Mouse (Mus musculus) heart, adult 11 months (tissue): Measurements from ENCODE around the gene Ethe1.

Source experiments
- DNase-seq: peaks from one replicate; pipeline ENCODE4 v3.0.0; 2022

Ethe1 gene

DNA sequence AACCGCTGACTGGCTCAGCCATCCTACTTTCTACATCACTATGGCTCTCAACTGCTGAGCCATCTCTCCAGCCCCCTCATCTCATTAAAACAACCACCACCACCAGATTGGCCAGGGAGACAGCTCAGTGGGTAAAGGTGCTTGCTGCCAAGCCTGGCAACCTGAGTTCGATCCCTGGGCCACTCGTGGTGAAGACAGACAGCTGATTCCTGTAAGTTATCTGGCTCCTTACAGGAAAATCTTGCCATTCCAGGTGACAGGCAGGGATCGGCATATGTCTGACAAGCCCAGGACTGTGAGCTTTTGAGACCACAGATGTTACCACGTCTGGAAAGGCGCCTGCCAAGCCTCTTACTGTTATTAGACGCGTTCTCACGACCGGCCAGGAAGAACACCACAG is 9.5 kb upstream of the Ethe1 start:
- no peak for DNase-seq

DNA sequence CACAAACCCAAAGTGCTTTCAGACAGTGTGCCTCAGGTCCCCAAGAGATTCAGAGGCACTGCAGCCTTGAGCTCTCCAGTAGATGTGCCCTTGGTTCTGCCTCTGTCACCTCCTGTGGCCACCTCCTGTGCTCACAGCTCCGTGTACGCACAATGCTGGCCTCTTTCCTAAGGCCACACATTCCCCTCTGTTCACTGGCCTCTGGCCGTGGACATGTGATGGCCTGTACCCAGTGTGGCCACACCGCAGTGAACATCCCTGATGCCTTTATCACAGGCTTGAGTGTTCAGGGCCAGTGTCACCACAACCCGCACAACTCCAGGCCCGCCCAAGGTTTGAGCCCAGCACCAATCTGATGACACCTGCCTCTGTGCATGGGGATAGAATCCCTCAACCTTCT is 2.5 kb upstream of the Ethe1 start:
- no peak for DNase-seq

DNA sequence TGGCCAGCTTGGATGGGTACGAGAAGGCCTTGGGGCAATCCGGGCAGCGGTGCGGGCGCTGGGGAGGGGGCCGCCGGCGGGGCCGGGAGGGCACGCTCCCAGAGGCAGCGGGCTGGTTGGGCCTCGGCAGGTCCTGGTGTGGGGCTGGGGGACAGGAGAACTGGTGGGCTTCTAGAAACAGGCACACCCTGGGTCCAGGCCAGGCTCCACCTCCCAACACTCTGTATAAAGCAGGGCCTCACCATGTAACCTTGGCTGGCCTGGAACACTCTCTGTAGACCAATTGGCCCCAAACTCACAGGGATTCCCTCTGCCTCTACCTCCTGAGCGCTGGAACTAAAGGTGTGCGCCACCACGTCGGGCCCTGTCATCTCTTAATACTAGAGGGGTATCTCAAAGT is 1.3 kb upstream of the Ethe1 start:
- no peak for DNase-seq

DNA sequence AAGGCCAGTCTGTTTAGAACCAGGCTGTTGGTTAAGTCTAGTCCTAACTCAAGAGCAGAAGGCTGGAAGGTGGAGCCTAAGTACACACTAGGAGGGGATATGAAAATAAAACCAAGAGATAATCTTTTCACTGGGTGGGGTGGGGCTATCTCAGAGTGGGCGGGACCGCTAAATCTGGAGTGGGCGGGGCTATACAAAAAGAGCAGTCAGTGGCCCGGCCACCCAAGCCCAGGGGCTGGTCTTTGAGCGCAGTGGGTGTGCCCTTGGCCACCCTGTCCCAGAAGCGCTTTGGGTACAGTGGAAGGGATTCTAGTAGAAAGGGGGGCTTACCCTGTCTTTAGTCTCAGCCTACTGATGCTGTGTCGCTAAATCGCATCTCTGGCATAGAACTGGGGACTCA is 515 bp upstream of the Ethe1 start:
- no peak for DNase-seq

GRCm38 (mm10) chr7:24588336-24588735 is 993 bp downstream of the Ethe1 start:
- DNase-seq: peak; percentile 96

- no peak for DNase-seq
These were observed 4.4 kb downstream of the Ethe1 start for GRCm38 (mm10) chr7:24591735-24592134.

- DNase-seq: no peak
These were observed 4.8 kb downstream of the Ethe1 start for GRCm38 (mm10) chr7:24592163-24592562.

DNA sequence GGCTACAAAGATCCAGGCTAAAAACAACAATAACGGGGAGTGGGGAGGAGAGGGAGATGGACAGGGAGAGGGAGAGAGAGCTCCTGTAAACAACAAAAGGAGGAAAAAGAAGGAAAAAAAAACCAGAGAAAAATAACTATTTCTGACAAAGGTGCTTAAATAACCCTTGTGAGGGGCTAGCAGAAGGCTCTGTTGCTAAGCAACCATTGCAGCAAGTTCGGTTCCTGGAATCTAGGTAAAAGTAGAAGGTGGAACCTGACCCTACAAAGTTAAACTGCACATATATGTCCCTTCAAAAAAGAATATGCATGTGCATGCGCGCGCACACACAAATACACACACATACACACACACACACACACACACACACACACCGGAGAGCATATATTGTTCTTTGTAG is 5.4 kb downstream of the Ethe1 start:
- DNase-seq: no peak

- DNase-seq: peak; percentile 99
These were observed 6.4 kb downstream of the Ethe1 start for GRCm38 (mm10) chr7:24593621-24594308.

DNA sequence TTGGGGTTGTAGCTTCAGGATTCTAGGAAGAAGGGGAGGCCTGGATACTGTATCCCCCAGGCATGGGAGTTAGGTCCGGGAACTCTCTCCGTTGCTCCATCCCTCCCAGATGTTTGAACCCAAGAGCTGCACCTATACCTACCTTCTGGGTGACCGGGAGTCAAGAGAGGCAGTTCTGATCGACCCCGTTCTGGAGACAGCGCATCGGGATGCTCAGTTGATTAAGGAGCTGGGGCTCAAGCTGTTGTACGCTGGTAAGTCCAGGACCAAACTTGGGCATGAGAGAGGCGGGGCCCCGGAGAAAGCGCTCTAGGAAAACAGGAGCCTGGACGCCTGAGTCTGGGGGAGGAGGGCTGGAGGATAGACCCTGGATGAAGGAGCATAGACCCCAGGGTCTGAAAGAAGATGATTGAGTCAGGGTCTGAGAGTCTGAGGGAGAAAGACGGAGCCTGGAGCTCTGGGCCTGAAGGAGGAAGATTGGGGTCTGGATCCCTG is 7.0 kb downstream of the Ethe1 start:
- peak; percentile 91 for DNase-seq

- DNase-seq: no peak
These were observed 8.1 kb downstream of the Ethe1 start for GRCm38 (mm10) chr7:24595464-24595863.

- no peak for DNase-seq
These were observed 10.8 kb downstream of the Ethe1 start for GRCm38 (mm10) chr7:24598121-24598520.

- DNase-seq: peak; percentile 95
These were observed 12.1 kb downstream of the Ethe1 start for GRCm38 (mm10) chr7:24599211-24600067.

DNA sequence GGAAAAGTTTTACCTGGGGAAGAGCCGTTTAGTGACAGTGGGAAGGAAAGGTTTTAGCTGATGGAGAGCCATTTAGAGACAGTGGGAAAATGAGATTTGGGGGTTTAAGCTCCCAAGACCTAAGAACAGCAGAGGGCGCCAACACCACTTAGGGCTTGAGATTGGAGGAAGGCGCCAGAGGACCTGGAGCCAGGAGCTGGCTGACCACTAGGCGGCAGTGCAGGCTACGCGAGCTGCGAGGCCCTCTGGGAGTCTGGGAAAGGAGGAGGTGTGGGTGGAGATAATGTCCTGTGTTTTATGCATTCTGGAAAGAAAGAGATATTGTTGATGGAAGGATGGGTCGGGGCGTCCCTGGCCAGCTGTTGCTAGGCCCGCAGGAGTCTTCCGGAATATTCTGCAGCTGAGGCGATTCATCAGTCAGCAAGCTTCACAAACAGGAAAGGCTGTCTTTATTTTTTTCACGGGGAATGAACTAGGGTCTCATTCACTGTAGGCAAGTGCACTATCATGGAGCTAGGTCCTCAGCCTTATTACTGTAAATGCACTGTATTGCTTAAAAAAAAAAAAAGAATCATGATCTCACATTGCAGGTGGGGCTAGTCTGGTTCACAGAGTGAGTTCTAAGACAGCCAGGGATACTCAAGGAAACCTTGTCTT is 13.7 kb downstream of the Ethe1 start:
- DNase-seq: peak; percentile 98

GRCm38 (mm10) chr7:24605561-24605960 is 18.2 kb downstream of the Ethe1 start:
- DNase-seq: no peak

DNA sequence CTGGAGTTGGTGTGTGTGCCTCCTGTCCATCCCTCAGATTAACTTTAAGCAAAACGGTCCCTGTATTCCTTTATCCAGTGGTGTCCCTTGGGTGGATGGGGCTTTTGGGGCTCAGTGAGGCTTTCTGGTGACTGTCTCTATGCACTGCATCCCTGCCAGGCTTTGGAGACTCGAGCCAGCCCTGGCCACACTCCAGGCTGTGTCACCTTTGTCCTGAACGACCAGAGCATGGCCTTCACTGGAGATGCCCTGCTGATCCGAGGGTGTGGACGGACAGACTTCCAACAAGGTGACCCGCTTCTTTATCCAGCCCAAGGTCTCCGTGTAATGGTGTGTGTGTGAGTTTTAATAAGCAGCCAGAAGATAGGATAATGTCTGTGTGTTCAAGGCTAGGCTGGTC is 18.7 kb downstream of the Ethe1 start:
- DNase-seq: no peak

DNA sequence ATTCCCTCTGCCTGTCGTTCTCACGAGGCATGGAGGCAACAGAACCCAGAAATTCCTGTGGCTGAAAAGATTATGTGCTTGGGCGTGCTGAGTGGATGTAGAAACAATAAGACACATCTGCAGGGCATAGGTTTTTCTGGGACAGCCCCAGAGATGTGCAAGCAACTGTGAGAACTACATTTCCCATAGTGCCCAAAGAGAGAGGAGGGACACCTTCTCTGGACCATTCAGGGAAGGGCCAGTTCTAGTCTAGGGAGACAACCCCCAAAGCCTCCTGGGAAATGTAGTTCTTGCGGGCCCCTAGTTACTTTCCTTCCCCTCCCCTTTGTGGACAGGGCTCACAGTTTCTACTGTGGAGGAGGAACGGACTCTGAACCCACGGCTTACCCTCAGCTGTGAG is 20.7 kb downstream of the Ethe1 start:
- peak; percentile 97 for DNase-seq

DNA sequence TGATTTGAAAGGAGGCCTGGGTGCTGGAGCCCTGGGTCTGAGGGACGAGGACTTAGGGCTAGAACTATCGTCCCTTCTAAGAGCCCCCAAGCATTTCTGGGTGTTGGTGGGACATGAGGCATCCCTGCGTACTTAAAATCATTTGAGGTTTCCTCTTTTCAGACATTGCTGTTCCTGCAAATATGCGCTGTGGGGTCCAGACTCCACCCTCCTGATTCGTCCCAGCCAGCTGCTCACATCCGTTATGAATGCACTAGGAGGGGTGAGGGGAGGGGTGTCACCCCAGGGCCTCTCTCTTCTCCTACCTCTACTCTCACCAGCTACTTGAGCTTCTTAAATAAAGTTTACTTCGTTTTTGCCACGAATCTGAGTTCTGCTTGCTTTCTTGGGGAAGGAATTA is 21.2 kb downstream of the Ethe1 start:
- peak; percentile 89 for DNase-seq

DNA sequence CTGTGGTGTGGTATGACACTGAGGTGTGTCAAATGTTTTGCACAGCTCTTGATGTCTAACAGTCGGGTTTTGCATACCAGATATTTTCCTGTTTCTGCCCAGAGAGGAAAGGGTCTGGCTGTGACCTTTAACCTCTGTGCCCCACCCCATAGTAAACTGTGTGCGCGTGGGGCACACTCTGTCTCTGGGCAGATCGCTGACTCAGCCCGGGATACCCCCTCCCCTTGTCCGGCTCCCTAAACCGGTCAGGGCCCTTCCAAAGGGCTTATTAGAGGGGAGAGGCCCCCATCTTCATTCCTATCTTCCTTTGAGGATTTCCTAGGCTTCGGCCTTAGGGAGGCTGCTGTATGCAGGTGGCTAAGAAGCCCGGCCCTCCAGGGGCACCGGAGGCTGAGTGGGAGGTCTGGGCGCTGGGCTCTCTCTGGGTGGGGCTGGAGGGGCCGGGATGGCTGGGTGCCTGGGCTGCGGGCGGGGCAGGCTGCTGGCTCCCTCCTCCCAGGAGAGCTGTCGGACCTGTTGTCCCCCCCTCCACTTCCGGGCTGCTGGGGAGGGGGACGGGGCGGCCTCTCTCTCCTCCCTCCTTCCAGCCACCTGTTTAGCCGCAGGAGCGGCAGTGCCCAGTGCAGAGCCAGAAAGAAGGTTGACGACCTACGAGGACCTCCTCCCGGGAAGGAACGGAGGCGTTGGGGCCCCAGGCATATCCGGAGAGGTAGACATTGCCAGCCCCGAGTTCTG is 23.0 kb downstream of the Ethe1 start, which contains the start of gene Phldb3:
Phldb3 (plus strand) TSS at position 620 of the 735 bp plus-strand sequence.
- peak; percentile 95 for DNase-seq

GRCm38 (mm10) chr7:24610879-24611494 is 23.6 kb downstream of the Ethe1 start:
- DNase-seq: peak; percentile 99

GRCm38 (mm10) chr7:24611709-24612108 is 24.4 kb downstream of the Ethe1 start:
- DNase-seq: peak; percentile 80

DNA sequence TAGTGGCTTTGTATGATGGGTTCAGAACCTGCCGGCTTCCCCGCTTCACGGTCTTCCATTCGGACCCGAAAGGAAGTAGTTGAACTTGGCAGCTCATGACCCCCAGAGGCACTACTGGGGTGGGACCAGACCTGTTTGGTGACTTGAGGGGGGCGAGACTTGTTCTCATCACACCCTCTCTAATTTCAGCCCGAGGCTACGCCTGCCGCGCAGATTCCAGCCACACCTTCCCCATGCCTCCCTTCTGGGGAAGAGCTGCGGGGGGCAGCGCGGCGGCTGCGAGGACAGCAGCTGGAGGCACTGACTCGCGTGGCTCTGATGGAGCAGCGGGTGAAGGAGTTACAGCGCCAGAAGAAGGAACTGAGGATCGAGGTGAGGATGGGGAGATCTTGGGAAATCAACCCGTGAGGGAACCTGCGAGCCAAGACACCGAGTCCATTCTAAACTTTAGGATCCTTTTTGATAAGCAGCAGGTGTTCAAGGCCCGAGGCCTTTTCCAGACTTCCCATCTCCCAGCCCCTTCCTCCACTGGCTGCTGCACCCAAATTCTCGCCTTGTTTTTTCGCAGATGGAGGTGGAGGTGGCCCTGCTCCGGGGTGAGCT is 25.1 kb downstream of the Ethe1 start:
- peak; percentile 79 for DNase-seq
